Mouse (Mus musculus): ENCODE data around the gene Gm38100.

Gene Gm38100

DNA sequence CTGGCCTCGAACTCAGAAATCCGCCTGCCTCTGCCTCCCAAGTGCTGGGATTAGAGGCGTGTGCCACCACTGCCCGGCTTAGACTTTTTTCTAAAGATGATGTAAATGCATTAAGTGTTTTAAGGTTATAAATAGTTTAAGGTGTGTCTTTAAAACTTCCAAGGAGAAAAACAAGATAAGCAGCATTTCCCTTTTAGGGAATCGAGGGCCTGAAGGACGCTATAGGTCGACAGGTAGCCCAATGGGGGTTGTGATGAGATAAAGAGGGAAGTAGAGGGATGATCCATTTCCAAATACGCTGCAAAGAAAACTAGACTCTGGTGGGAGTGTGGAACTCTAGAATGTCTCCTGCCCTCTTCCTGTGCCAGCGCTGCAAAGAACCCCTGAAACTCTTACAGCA lies at the start of gene Gm38100:
TSS of gene Gm38100 (plus strand) at position 301 of the 400 bp plus-strand sequence.
- no peak for DNase-seq (ENCODE audit: low spot score in 2 of 2)

DNA sequence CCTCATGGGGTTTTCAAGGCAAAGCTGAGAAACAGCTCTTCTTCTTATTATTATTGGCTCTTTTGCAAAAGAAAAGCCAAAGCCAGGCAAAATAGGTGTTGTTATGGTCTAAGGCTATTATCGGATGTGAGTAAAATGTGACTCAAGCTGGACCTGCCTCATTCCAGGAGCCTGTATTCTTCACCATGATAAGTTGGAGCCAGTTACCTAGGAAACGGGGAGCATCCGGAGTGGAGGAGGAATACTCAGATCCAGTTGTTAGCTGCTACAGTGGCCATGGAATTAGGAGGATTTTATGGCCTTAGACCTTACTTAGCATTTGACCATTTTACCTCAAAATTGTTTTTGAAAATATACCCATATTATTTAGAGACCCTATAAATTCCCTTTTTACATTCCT lies 49.4 kb upstream of the Gm38100 start:
- DNase-seq (ENCODE audit: low spot score in 2 of 2) = peak in 1 of 2 experiments; percentile 42

DNA sequence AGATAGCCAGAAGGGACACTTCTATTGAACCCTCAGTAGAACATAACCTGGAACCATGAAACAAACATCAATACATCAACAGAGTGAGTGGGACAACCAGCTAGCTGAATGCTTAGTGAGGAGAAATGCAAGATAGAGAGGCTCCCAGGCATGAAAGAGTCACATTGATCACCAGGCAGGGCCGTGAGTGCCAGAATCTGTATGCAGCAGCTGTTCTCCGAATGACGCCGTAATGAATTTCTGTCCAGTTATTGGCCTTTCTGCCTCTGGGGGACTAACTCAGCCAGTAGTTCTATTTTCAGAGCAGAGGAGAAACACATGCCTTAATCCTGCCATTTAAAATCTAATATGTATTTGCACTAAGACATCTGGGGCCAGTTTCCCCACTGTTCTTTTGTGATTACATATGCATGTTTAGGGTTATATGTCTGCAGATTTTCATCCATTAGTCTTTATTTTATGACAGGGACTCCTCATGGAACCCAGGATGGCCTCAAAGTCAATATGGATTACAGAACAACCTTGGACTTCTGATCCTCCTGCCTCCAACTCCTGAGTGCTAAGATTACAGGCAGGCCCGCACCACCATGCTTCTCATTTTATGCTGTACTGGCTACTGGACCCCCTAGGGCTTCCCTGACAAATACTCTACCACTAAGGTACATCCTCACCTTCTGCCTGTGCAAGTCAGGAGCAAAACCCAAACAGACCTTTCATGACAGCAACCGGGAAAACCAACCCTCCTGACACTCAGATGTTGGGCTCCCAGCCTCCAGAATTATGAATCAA lies 47.9 kb upstream of the Gm38100 start:
- DNase-seq (ENCODE audit: low spot score in 2 of 2) = no peak

DNA sequence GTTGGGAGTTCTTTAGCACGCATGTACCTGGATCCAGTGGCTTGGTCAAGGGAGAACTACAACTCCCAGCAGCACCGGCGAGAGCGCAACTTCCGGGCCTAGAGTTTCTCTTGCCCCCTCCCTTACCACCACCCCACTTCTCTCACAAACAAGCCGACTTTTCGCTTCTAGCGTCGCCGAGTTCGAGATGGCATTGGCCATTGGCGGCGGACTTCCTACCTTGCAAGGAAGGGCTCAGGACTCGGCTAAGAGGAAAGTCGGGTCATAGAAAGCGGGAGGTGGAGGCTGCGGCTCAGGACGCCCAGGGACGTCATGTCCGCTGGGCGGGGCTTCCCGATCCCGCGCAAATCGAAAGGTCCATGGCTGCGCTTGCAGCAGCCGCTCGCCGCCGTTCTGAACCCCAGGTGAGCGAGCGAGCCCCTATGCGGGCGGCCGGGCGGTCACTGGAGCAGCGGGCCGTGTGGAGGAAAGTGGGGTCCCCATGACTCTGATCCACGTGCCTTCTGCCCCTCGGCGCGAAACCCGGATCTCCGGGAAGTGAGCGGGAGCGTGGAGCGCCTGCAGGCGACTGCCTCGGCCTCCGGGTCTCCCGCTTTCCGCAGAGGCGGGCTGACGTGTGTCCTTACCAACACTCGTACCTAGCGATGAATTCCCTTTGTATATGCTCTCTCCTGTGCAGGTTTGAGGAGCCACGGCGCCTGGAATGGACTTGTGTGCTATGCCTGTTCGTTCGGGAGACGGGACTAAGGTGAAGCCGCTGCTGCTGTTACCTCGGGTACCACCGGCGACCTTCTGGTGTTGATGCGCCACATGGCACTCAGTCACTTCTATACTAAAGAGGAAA lies 39.5 kb upstream of the Gm38100 start, which contains the start of gene Exo1:
TSS of gene Exo1 (plus strand) at position 129 of the 844 bp plus-strand sequence.
- DNase-seq (ENCODE audit: low spot score in 2 of 2) = peak; percentile 88 to 90

DNA sequence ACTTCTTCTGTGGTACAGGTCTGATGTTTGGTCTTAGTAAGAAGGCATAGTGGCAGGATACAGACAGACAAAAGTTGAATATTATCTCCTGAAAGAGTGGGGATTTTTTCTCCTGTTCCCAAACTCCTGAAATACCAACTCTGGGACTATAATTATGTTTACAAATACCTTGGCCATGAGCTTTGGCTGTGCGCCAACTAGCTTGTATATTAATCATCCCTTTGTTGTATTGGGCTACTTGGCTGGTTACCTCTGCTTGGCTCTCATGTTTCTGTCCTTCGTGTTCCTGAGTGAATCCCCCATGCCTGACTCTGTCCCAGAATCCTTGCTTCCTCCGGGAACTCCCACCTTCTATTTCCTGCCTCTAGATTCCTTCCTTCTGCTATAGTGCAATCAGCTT lies 36.7 kb upstream of the Gm38100 start:
- DNase-seq (ENCODE audit: low spot score in 2 of 2) = no peak

DNA sequence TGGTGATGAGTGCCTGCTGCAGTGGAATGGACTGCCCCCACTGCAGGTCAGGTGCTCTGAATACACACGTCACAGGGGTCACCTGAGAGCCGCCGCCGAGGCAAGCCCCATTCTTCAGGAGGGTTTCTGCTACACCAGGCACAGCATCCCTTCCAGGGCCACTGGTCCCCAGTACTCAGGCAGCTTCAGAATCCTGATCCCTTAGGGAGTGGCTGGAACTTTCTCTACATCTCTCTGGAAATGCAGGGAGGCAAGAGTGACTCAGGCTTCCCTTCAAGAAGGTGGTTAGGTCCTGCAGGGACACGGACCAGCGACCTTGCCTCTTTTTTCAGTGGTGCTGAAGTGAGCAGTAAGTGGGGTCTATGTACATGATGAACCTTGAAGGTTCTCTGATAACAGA lies 26.9 kb upstream of the Gm38100 start:
- no peak for DNase-seq (ENCODE audit: low spot score in 2 of 2)

DNA sequence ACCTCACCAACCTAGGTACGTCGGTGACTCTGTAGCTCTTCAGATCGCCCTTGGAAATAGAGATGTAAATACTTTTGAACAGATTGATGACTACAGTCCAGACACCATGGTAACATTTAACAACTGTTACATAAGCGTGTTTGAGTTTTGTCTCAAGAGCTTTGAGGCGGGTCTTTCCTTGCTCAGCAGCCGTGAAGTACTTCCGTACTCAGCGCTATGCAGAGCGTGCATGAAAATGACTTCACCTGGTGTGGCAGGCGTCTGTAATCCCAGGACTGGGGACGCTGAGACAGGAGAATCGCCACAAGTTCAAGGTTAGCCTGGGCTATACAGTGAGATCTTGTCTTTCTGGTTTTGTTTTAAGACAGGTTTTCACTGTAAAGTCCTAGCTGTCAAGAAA lies 26.4 kb upstream of the Gm38100 start:
- no peak for DNase-seq (ENCODE audit: low spot score in 2 of 2)

DNA sequence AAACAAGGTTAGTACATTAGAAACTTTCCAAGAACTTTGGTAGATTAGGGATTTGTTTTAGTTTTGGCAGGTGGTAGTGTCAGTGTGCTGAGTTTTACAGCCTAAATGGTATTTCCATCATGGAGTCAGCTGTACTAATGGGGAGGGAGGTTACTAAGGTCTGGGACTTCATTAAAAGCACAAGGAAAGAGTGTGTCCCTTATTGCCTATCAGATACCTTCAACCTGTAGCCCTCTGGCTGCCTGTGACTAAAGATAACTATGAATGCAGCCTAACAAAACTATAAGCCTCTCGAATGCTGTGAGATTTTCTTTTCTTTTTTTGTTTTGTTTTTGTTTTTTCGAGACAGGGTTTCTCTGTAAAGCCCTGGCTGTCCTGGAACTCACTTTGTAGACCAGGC lies 8.9 kb upstream of the Gm38100 start:
- DNase-seq (ENCODE audit: low spot score in 2 of 2) = no peak

DNA sequence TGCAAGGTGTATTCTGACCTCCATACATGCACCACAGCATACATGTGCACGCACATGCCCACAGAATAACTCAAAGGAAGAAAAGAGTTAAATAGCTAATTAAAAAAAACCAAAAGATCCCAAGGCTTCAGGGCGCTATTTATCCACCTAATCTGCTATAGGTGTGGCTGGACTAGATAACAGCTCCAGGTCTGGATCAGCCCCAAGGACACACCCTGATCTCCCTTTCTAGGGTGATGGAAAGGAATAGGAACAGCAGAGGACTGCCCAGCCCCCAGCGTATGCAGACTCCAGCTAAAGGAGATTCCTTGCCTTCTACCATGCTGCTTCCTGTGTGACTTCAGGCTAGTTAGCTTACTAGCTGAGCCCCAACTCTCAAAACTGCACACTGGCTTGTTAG lies 8.1 kb upstream of the Gm38100 start:
- no peak for DNase-seq (ENCODE audit: low spot score in 2 of 2)

DNA sequence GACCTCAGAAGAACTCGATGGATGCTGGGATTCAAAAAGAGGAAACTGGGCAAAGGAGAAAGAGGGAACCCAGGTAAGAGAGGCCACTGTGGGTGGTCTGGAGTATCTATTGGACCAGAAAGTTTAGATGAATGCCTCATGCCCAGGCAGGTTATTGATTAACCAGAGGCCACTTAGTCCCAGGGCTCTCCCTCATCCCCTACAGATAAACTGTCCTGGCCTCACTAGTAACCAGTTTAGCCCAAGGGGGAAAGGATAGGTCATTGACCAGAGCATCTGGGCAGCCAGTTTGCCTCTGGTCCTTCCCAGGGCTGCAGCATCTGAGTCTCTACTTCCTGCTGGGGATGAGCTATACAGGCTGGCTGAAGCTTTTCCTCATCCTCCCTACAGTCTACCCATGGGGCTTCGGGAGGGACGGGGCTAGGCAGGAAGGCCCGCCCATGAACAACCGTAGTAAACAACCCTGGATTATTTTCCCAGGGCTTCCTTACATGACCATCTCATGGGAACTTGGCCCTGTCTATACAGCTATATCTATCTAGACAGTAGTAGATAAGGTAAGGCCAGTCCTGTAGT lies 6.3 kb upstream of the Gm38100 start:
- no peak for DNase-seq (ENCODE audit: low spot score in 2 of 2)

DNA sequence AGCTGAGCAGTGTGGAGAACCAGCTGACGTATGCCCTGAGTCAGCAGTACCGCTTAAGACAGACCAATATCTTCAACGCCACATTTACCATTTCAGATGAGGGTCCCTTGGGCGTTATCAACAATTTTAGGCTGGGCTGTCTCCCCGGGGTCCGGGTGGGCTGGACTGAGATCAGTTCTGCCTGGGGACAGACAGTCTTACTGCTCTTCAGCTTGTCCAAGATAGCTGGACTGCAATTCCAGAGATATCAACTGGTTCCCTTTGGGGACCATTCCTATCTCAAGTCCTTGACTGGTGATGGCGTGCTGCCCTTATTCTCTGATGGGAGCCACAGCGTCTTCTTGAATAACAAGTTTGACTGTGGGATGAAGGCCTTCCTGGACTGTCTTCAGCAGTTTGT lies 962 bp downstream of the Gm38100 start:
- no peak for DNase-seq (ENCODE audit: low spot score in 2 of 2)

DNA sequence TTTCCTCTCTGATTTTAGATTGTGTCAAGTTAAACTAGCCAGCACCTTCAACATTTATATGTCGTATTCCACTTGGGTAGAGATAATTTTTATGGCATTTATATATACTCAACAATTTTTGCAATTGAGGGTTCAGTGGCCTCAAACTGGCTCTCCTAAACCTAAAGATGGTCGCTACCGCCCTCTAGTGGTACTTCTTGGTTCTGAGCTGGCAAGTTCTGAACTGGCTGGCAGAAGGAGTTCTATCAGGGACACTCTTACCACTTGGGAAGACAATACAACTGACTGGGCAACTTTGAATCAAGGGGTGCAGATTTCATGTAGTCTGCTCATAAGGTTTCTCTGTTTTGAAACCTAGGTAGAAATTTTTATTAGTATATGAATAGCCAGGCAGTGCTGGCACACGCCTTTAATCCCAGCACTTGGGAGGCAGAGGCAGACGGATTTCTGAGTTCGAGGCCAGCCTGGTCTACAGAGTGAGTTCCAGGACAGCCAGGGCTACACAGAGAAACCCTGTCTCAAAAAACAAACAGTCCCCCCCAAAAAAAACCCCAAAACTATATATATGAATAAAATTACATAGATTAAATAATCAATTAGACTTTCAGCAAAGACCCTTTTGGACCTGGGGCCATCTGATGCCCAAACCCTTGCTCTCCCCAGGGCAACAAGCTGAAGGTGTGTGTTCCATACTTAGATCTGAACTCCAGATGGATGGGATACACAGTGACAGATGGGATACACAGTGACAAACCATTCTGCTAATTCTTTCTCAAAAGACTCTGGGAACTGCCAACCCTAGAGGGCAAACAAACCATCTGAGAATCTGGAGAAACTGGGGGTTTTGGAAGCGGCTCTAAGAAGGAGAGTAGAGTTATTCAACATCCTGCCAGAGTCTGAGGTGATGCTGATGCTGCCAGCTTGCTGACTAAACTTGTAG lies 4.0 kb downstream of the Gm38100 start:
- DNase-seq (ENCODE audit: low spot score in 2 of 2) = peak; percentile 81 to 88

DNA sequence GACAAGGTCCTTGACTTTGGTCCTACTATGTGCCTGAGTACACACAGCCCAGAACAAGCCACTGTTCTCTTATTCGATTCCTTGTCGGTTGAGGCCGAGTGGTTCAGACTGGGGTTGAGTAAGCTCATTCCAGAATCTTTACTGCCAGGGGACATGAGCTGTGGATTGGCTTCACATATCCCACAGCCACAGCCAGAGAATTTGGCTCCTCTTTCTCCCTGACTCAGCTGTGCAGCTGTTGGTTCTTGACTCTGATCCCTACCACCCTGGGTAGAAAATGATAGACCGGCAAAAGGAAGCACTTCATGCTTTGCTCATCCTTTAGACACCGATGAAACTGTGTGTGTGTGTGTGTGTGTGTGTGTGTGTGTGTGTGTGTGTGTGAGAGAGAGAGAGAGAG lies 11.3 kb downstream of the Gm38100 start:
- no peak for DNase-seq (ENCODE audit: low spot score in 2 of 2)

DNA sequence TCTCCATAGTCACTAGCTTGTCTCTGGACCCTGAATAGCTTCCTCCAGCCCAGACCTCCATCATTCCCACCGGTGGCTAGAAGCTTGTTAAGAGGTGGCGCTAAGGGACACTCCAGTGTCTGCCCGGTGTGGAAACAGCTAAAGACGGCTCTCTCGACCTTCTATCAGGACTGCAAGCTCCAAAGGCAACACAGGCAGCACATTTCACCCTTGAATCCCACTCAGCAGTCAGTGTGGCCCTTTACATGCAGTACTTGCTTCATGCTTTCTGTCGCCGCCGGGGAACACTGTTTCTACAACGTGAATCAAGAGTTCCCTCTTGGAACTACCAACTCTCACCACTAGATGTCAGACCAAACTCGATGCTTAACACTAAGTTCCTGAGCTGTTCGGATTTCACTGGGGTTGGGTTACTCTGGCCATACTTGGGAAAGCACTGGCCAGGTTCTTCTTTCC lies 16.2 kb downstream of the Gm38100 start:
- DNase-seq (ENCODE audit: low spot score in 2 of 2) = peak; percentile 83 to 88

DNA sequence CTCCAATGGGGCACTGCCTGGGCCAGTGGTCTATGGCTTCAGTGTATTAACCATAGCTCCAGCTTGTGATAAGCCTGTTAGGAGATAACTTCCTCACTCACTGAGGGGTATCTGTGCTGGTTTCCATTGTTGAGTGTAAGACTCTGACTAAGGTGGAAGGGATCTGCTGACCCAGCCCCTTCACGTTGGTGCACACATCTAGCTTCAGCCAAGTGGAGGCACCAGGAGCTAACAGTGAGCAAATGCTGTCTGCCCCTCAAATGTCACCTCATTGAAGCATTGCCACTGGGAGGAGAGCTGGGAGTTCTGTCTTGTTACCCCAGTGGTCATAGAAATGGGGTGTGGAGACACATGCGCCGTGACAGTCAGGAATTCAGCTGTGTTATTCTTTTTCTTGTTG lies 18.6 kb downstream of the Gm38100 start:
- DNase-seq (ENCODE audit: low spot score in 2 of 2) = no peak

DNA sequence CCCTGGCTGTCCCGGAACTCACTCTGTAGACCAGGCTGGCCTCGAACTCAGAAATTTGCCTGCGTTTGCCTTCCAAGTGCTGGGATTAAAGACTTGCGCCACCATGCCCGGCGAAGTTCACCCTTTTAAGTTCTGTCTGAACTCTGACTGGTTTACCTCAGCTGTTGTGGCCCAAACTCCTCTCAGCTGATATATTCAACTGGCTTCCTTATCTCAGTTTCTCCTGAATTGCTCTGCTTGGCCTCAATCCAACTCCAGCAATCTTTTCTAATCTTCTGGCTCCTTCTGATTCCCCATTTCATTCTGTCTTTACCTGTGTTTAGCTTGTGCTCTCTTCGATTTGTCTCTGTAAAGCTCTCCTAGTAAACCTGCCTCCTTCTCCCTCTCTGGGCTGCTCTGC lies 23.0 kb downstream of the Gm38100 start:
- DNase-seq (ENCODE audit: low spot score in 2 of 2) = no peak

DNA sequence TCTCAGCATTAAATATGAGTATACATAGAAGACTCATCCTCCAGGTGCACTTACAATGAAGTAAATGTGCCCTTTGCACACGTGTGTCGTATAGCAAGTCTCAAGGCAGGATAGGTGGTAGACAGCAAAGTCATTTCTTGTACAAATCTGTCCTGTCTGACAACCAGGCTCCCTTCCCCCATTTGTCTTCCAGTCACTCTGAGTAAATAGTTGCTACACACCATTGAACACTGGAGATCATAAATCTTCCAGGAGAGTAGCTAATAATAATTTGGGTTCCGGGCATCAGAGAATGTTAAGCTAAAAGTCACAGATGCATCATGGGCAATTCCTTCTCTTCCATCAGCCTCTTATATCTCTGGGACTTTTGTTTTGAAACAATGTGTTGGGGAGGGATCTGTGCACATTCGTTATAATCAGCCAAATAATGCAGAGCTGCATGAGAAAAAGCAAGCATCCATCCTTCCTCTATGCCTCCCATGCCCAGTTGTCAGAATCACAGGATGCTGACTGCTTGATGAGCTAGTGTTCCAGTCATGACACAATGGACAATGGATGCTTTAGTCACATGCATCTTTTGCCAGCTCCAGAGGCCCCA lies 26.7 kb downstream of the Gm38100 start:
- DNase-seq (ENCODE audit: low spot score in 2 of 2) = no peak

DNA sequence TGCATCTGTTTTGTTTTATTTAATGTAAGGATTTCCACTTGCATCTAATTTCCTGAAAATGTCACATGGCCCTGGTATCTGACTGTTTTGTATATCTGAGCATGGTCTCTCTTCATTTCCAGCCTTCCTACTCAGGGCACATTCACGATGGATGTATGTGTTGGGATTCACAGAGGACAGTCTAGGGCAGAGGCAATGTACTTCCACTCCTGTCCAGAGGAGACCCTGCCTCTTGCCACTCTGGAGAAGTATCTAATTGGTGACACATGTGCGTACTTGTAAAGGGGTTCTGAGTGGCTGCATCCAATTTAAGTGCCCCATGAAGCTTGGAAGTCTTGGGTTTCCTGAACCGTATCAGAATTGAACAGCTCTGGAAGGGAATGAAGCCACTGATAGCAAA lies 30.3 kb downstream of the Gm38100 start:
- DNase-seq (ENCODE audit: low spot score in 2 of 2) = no peak

DNA sequence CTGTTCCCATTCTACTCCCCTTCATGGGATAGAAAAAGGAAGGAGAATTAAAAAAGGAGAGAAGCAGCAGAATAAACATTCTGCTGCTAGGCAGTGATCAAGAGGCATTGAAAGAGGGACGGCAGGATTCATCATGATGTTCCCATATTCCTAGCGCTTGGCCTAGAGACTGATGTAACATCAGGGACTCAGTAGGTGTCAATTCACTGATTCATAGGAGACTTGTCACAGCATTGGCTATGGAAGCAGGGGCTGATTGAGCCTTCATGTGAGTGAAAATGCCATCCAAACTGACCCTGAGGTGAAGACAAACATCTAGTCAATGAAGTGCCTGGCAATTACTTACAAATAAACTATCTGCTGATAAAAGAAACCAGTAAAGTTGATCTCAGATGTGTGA lies 30.7 kb downstream of the Gm38100 start:
- DNase-seq (ENCODE audit: low spot score in 2 of 2) = no peak

DNA sequence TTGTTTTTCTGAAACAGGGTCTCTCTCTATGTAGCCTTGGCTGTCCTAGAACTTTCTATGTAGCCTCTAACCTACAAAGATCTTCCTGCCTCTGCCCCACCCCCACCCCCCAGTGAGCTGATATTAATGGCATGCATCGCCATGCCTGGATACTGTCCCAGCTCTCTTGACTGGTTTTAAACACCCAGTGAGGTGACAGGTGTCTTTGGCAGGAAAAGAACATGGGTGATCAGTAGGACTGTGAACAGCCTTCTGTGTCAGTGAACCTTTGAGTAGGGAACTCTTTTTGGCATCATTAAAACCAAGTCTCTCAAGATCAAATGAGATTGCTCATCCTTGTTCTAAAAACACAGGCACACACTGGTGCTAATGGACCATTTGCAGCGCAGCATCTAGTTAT lies 41.7 kb downstream of the Gm38100 start:
- no peak for DNase-seq (ENCODE audit: low spot score in 2 of 2)
